Mouse (Mus musculus) T-cell, adult 2 months (primary cell): ENCODE measurements around the gene Timp3.

Source experiments
- DNase-seq: peaks from one replicate; pipeline ENCODE4 v3.0.0; 2022; ENCODE audit warnings: low spot score

Timp3 gene

GRCm38 (mm10) chr10:86328691-86329090 lies 28.5 kb downstream of the Timp3 start:
- no peak for DNase-seq

DNA sequence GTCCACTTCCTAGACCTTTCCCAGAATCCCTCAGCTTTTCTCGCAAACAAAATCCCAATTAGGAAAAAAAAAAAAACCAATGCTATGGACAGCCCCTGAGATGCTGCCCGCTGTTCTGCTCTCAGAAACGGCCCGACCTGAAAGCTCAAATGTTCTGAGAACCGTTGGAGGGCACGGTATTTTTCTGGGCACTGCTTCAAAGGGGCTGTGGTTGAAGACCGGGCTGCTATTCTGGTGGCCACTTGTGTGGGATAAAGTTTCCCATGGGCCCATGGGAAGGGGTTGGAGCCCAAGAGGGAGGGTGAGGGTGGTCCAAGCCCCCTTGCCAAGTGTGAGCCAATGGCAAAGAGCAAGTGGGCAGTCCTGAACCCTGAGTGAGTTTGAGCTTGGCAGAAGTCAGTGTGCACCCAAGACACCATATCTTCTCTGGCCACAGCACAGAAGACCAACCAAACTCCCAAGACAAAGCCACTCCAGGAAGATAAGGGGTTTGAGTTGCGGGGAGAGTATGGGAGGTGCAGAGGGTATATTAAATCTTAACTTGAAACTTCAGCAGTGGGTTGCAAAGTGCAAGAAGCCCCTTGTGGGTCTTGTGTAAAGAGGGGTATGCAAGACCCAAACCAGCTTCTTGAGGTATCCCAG lies 29.2 kb downstream of the Timp3 start:
- no peak for DNase-seq

- no peak for DNase-seq
Observed at GRCm38 (mm10) chr10:86330993-86331680, 31.0 kb downstream of the Timp3 start.

DNA sequence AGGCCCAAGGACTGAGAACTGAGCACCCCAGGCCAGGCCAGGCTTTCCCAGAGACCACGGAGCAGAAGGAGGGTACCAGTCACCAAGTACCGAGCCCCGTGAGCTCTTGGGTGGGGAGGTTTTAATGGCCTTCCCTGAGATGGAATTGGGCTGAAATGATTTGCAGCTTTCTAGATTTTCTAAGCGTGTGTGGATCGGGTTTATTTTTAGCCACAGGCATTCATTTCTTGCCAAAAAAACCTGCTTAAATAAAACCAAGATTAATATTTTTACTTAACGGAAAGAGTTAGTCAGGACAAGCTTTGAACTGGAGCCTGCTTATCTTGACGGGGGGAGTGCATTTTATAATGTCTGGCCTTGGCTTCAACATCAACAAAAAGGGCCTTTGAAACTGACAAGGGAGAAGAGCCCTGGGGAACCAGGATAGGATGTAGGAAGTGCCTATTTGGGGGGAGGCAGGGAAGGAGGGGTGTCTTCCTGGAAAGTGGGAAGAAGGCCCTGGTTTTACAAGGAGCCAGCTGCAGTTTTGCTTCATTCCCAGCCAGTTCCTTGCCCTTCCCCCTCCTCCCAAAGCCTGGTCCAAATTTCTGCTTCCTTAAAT lies 31.6 kb downstream of the Timp3 start:
- no peak for DNase-seq

- DNase-seq: no peak
Observed at GRCm38 (mm10) chr10:86332942-86333341, 32.8 kb downstream of the Timp3 start.

GRCm38 (mm10) chr10:86334581-86334980 lies 34.4 kb downstream of the Timp3 start:
- DNase-seq: no peak

- DNase-seq: no peak
Observed at GRCm38 (mm10) chr10:86336506-86336905, 36.3 kb downstream of the Timp3 start.

- no peak for DNase-seq
Observed at GRCm38 (mm10) chr10:86337239-86337638, 37.1 kb downstream of the Timp3 start.

DNA sequence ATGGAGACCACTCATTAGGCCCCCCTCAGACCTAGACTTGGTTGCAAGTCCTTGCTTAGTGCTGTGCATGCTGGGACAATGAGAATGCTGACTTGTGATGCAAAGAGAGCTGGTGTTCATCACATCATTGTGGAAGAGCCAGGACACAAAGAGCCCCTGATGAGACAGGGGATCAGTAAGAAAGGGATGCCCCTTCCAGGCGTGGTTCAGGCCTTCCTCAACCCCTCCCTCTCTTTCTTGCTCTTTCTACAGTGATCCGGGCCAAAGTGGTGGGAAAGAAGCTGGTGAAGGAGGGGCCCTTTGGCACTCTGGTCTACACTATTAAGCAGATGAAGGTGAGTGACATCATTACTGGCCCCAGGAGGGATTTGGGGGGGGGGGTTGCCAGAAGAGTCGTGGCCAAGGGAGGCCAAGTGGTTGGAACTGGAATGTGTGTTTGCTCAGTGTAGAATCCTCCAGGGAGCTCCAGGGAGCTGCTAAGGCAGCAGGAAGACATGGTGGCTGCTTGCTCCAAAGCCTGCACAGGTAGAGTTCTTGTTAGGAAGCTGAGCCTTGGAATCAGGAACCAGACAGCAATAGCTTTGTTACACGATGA lies 38.0 kb downstream of the Timp3 start:
- no peak for DNase-seq

- DNase-seq: no peak
Observed at GRCm38 (mm10) chr10:86339121-86339520, 38.9 kb downstream of the Timp3 start.

DNA sequence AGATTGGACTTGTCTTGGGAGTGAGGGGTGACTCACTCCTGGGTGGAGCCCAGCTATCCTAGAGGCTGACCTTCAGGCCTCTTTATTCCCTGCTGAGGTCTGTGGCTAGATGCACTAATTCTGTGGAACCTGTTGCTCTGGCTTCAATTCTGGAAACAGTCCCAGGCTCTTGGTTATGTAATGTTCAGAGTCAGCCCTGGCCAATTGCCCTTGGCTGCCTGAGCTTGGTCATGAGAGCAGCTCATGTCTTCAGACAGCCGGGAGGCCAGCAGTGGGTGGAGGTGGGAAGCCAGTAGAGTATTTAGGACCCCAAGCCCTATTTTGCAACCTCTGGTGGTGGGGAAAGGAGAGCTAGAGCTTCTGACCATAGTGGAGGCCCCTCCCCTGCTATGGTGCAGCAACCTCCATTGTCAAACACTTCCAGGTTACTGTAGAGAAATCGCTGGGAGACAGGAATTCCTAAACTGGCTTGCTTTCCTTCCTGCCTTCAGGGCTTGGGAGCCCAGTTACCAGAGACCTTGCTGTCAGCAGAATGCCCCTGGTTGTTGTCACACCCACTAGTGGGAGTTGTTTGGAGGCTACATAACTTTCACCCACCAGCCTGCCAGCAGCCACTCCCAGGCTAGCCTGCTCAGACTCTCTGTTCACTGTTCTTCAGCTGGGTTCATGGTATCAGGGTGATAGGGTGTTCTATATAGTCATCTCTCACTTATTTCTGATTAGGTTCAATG lies 39.6 kb downstream of the Timp3 start:
- DNase-seq: no peak

DNA sequence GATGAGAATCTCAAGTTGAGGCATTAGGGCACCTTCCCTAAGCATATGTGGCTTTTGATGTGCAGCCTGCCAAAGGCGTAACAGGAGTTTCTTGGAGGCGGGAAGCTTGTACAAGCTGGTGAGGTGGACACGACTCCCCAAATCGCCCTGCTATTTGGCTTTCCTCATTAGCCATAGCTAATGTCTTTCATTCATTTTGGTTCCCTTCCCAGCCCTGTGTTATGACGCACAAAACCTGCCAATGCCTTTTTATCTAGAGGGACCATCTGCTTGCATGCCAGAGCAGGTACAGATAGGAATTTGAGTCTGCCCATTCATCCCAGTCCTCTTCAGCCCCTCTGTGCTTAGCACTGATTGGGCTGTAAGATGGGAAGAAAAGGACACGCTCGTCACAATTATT lies 40.2 kb downstream of the Timp3 start:
- no peak for DNase-seq

- no peak for DNase-seq
Observed at GRCm38 (mm10) chr10:86340991-86341527, 40.9 kb downstream of the Timp3 start.

DNA sequence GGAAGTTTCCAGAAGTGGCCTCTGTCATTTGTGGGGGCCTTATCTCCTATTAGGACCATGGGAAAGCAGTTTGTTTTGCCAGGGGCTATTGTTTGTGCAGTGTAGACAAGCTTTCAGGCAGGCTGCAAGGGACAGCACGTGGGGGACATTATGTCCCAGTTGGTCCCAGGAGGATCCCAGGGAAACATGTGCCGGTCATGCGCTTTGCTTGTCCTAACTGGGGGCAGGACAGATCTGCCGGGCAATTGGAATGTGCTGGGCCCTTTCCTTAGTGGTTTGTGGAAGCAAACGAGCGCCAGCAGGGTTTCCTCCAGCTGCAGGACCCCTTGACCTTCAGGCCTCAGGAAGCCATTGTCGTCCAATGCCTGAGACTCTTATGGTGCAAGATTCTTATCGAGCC lies 41.4 kb downstream of the Timp3 start:
- DNase-seq: no peak

DNA sequence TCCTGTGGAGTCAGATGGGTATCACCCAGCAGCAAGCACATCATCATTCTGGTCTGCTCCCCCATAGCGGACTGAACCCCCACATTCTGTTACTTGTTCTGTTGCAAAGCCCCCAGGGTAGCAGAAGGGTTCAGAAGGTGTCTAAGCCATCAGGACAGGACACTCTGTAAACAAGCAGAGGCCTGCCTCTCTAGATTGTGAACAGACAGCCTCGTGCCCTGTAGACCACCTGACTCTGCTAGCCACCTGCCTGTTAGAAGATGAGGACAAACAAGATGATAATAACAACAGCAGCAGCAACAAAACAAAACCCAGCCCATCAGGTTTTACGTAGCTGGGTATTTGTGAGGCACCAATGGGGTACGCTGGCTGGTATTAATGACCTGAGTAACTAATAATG lies 42.0 kb downstream of the Timp3 start:
- DNase-seq: no peak

- no peak for DNase-seq
Observed at GRCm38 (mm10) chr10:86342713-86343112, 42.5 kb downstream of the Timp3 start.

DNA sequence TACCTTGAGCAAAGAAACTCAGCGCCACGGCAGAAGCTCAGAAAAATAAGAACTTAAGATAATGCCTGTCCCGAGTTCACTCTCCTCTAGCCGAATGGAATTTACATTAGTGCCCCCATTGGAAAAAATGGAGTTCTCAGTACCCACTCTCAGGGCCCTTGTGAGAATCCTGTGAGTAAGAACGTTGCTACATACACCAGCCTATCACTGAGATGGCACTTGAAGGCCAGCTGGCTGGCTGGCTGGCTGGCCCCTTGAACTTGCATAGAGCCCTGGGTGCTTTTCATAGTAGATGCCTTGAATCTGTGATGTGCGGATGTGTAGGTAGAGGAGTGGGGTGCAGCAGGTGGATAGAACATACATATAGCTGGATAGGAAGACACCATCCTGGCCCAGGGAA lies 43.2 kb downstream of the Timp3 start:
- no peak for DNase-seq

- no peak for DNase-seq
Observed at GRCm38 (mm10) chr10:86343931-86344330, 43.8 kb downstream of the Timp3 start.

GRCm38 (mm10) chr10:86344654-86345053 lies 44.5 kb downstream of the Timp3 start:
- no peak for DNase-seq

DNA sequence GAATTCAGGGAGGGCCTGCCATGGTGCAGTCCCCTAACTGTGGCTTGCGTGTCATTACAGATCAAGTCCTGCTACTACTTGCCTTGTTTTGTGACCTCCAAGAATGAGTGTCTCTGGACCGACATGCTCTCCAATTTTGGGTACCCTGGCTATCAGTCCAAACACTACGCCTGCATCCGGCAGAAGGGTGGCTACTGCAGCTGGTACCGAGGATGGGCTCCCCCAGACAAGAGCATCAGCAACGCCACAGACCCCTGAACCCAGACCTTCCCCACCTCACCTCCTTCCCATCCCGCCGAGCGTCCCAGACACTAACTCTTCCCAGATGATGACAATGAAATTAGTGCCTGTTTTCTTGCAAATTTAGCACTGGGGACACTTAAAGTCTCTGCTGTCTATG lies 45.5 kb downstream of the Timp3 start:
- DNase-seq: no peak

DNA sequence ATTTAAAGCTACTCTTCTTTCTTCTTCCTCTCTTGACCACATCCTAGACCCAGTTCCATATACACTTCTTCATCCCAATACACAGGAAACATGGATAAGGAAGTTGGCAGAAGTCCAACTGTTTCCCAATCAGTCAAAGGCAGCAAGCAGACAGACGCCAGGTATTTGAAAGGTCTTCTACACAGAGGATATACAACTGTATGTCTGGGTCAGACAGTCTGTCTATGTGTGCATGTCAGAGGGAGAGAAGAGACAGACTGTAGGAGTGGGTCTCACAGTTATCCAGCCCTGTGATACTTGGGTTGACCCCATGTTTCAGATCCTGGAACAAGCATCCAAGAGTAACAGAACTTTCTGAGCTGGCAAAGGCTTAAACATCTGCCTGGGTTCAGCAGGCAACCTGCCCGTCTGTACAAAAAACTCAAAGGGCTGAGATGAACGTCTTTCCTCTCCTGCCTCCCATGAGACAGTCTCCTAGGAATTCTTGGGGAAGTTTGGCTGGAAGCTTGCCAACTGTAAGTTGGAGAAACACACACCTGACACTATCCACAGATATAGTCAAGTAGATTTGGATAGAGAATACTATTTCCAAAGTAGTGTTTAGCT lies 46.2 kb downstream of the Timp3 start:
- DNase-seq: no peak

DNA sequence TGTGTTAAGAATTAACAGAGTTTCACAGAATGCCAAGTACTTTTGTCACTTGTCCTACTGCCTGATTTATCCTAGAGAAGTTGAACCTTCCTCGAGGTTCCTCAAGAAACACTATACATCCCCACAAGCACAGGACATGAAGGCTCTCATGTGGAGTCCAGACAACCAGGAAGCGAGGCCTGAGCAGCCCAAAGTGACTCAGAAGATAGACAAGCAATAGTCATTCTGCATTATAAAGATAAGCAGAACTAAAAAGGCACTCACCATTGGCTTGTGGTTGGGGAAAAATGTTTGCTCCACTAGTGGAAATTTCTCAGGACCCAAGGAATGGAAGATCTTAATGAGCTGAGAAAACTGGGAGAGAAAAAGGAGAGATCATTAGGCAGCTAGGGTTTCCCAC lies 51.1 kb downstream of the Timp3 start:
- no peak for DNase-seq
